Mouse (Mus musculus) lung, postnatal 0 days (tissue): ENCODE results near the gene Cd101.

Experiments
- CTCF ChIP-seq: IDR thresholded peaks from 2 replicates; pipeline ENCODE4 v1.5.1; 2016; ENCODE audit warnings: antibody characterized with exemption, mild to moderate bottlenecking
- EP300 ChIP-seq: IDR thresholded peaks from 2 replicates; pipeline ENCODE4 v1.6.1; 2016; ENCODE audit warnings: antibody characterized with exemption, mild to moderate bottlenecking, control low read depth

DNA sequence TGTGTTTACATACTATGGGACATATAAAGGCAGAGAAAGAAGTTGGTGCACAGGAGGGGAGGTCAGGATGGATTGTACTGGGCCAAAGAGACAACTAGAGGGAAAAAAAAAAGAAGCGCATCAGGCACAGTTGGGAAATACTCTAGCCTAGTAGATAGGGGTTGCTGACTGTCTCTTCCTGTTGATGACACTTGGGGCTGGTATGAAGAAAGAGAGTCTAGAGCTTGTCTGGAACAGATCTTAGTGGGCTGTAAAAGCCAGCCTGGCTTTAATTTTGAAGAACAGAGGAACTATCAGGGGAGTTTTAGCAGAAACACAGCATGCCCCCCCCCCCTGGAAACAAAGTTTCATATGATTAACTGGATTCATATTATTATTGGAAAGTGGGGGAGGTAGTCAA is 1.3 kb upstream of the Cd101 start:
- TF ChIP-seq CTCF (no peak), EP300 (no peak)
